Mouse (Mus musculus): ENCODE results near the gene Ppp1r9a. TPM values are rescaled to one million over a fixed set of nuclear protein-coding genes. Genes with fewer than 3 reads are reported as not detected.

The Ppp1r9a gene
- total and polyA plus RNA-seq, 3 experiments: 0.03 TPM; not detected in 2

DNA sequence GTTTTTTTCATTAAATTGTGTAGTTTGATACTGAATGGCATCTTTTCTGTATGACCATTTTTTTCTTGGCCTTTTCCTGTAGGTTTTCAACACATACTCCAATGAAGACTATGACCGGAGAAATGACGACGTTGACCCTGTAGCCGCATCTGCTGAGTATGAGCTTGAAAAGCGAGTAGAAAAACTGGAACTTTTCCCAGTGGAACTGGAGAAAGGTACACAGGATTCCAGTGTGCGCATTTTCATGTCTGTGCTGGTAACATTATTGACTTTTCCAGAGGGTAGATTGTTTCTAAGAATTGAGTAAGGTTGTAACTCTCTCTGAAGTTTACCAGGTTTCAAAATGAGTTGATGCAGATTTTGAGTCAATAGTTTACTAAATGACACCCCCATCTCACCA, 143.1 kb downstream of the Ppp1r9a start:
- H3K4me1 ChIP-seq (ENCODE audit: control insufficient read depth in 1 of 2, insufficient read depth in 2 of 2, low read length in 2 of 2): no peaks in the 10 kb centered on the region
- TF ChIP-seq NELFE (IDR thresholded peaks at IDR 0.05; ENCODE audit: low read depth, low read length): no peak
- TF ChIP-seq HCFC1 (IDR thresholded peaks at IDR 0.05; ENCODE audit: low read depth, low read length): no peak
- TF ChIP-seq GABPA (IDR thresholded peaks at IDR 0.05; ENCODE audit: low read depth, low read length): no peak
- TF ChIP-seq TAL1 (IDR thresholded peaks at IDR 0.05; ENCODE audit: low read length): no peak
- no peak for TF ChIP-seq JUND (IDR thresholded peaks at IDR 0.05; ENCODE audit: low read depth, low read length)
- no peak for TF ChIP-seq BHLHE40 (IDR thresholded peaks at IDR 0.05; ENCODE audit: borderline replicate concordance, low read depth, low read length)
- TF ChIP-seq NRF1 (IDR thresholded peaks at IDR 0.05; ENCODE audit: insufficient read depth, low read depth, low read length, poor library complexity, severe bottlenecking): no peak
- no peaks in the 10 kb centered on the region for H3K9me3 ChIP-seq (replicated peaks; ENCODE audit: insufficient read depth, low read length)
- no peak overlapping the region for H3K4me3 ChIP-seq (ENCODE audit: control insufficient read depth in 1 of 2, insufficient read depth in 1 of 2, low read depth in 2 of 2, low read length in 2 of 2)
- H3K36me3 ChIP-seq (ENCODE audit: control insufficient read depth in 1 of 2, insufficient read depth in 2 of 2, low read length in 2 of 2): no peaks in the 10 kb centered on the region
- H3K27me3 ChIP-seq (ENCODE audit: control insufficient read depth in 1 of 2, insufficient read depth in 2 of 2, low read length in 2 of 2): peaks cover 2 to 6% of the 10 kb centered on the region in 2 experiments; a peak in 3 of 4 replicates
- no peak overlapping the region for H3K9ac ChIP-seq (ENCODE audit: control insufficient read depth, low read depth, low read length, poor library complexity, severe bottlenecking)
- no peaks in the 10 kb centered on the region for H3K79me2 ChIP-seq (ENCODE audit: control insufficient read depth, insufficient read depth, low read length, poor library complexity)
- H3K27ac ChIP-seq (ENCODE audit: control insufficient read depth, low read depth, low read length): no peak overlapping the region
- no peak for DNase-seq (ENCODE audit: low read depth, low spot score)

DNA sequence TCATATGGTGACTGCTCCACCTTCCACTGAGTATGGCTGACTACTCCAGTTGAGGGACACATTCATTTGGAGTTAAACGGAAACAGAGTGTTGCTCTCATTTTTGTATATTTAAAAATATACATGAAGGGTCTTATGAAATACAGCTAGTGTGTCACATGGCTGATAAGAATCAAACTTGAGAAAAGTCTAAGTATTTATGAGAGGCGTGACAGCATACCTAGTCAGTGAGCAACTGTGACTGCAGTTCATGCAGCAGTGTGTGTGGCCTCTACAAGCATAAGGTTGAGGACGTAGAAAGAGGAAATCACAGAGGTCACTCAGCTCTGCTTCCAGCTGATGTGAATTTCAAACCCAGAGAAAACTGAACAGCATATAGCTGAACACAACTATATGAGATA, 145.3 kb downstream of the Ppp1r9a start:
- Histone ChIP-seq H3K79me2 (ENCODE audit: control insufficient read depth, insufficient read depth, low read length, poor library complexity) (no peaks in the 10 kb centered on the region), H3K4me3 (ENCODE audit: control insufficient read depth in 1 of 2, insufficient read depth in 1 of 2, low read depth in 2 of 2, low read length in 2 of 2) (no peak overlapping the region), H3K4me1 (ENCODE audit: control insufficient read depth in 1 of 2, insufficient read depth in 2 of 2, low read length in 2 of 2) (no peaks in the 10 kb centered on the region), H3K27ac (ENCODE audit: control insufficient read depth, low read depth, low read length) (no peak overlapping the region), H3K27me3 (ENCODE audit: control insufficient read depth in 1 of 2, insufficient read depth in 2 of 2, low read length in 2 of 2) (peaks cover 5 to 6% of the 10 kb centered on the region in 2 experiments), H3K9me3 (replicated peaks; ENCODE audit: insufficient read depth, low read length) (no peaks in the 10 kb centered on the region), H3K9ac (ENCODE audit: control insufficient read depth, low read depth, low read length, poor library complexity, severe bottlenecking) (no peak overlapping the region), H3K36me3 (ENCODE audit: control insufficient read depth in 1 of 2, insufficient read depth in 2 of 2, low read length in 2 of 2) (no peaks in the 10 kb centered on the region)
- TF ChIP-seq GABPA (IDR thresholded peaks at IDR 0.05; ENCODE audit: low read depth, low read length): no peak
- no peak for TF ChIP-seq SIN3A (IDR thresholded peaks at IDR 0.05; ENCODE audit: low read length)
- no peak for TF ChIP-seq ETS1 (IDR thresholded peaks at IDR 0.05; ENCODE audit: low read depth, low read length)
- no peak for TF ChIP-seq E2F4 (IDR thresholded peaks at IDR 0.05; ENCODE audit: borderline replicate concordance, low read depth, low read length)
- no peak for DNase-seq (ENCODE audit: low read depth, low spot score)

DNA sequence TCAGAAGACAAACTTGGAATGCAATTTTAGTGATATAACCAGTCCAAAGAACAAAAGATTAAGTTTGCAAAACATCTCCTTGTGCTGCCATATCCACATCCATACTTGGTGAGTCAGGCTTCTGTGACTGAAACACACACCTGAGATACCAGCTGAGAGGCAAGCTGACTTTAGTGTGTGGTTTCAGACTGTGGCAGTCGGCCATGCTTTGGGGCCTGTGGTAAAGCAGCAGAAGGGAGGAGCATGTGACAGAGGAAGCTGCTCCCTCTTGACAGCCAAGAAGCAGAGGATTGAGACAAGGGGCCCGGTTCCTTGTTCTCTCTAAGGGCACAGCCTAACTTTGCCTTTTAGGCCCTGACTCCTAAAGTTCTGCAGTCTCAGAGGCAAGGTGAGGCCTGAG, 149.6 kb downstream of the Ppp1r9a start:
- peaks cover 7 to 8% of the 10 kb centered on the region in 2 experiments for H3K27me3 ChIP-seq (ENCODE audit: control insufficient read depth in 1 of 2, insufficient read depth in 2 of 2, low read length in 2 of 2)
- H3K4me1 ChIP-seq (ENCODE audit: control insufficient read depth in 1 of 2, insufficient read depth in 2 of 2, low read length in 2 of 2): no peaks in the 10 kb centered on the region
- no peak overlapping the region for H3K27ac ChIP-seq (ENCODE audit: control insufficient read depth, low read depth, low read length)
- H3K9me3 ChIP-seq (replicated peaks; ENCODE audit: insufficient read depth, low read length): no peaks in the 10 kb centered on the region
- TF ChIP-seq KAT2A (conservative IDR thresholded peaks at IDR 0.05; ENCODE audit: low read depth, low read length) (no peak), MAFK (IDR thresholded peaks at IDR 0.05; ENCODE audit: borderline replicate concordance, low read depth, low read length) (no peak), SMC3 (IDR thresholded peaks at IDR 0.05; ENCODE audit: low read depth, low read length) (no peak), TAL1 (IDR thresholded peaks at IDR 0.05; ENCODE audit: low read length) (no peak), POLR2AphosphoS2 (IDR thresholded peaks at IDR 0.05; ENCODE audit: low read length) (no peak), ELF1 (IDR thresholded peaks at IDR 0.05; ENCODE audit: low read depth, low read length) (no peak), GABPA (IDR thresholded peaks at IDR 0.05; ENCODE audit: low read depth, low read length) (no peak), NRF1 (IDR thresholded peaks at IDR 0.05; ENCODE audit: insufficient read depth, low read depth, low read length, poor library complexity, severe bottlenecking) (no peak)
- H3K79me2 ChIP-seq (ENCODE audit: control insufficient read depth, insufficient read depth, low read length, poor library complexity): no peaks in the 10 kb centered on the region
- DNase-seq (ENCODE audit: low read depth, low spot score): peak; percentile 24
- no peaks in the 10 kb centered on the region for H3K36me3 ChIP-seq (ENCODE audit: control insufficient read depth in 1 of 2, insufficient read depth in 2 of 2, low read length in 2 of 2)
- no peak overlapping the region for H3K4me3 ChIP-seq (ENCODE audit: control insufficient read depth in 1 of 2, insufficient read depth in 1 of 2, low read depth in 2 of 2, low read length in 2 of 2)
- no peak overlapping the region for H3K9ac ChIP-seq (ENCODE audit: control insufficient read depth, low read depth, low read length, poor library complexity, severe bottlenecking)
